Mouse (Mus musculus): ENCODE data around the gene Cyct.

DNA sequence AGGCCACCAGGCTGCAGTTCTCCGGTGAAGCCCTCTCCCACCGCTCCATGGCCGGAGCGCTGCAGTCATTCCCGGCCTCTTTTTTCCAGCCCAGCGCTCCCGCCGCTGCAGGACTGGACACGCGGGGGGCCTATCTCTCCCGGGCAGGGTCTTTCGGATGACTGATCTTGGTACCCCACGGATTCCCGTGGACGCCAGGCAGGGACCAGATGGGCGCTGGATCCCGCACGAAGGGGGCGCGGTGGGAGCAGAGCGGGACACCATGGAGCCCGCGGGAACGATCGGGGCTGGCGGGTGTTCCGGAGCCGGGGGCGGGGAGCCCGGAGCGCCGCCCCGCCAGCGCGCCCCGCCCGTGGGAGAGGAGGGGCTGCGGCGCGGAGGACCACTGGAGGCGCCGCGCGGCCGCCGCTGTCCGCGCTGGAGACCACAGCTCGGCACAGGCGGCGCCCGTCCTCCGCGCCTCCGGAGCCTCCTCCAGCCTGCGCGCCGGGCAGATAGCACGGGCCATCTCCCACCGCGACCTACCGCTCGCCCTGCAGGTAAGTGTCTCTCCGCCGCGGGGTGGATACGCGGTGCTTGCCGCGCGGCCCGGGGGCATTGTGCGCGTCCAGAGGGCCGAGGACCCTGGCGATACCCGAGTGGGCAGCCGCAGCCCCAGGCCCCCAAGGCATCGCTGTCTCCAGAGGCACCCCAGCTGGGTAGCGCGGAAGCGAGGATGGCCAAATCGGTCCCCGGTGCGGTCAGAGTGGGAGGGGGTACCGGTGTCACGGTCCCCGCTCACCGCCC lies 46.1 kb upstream of the Cyct start, which contains the start of gene Osbpl6:
- TF ChIP-seq CTCF (IDR thresholded peaks at IDR 0.05; ENCODE audit: insufficient read depth, low read length) (no peak), POLR2A (IDR thresholded peaks at IDR 0.05; ENCODE audit: borderline replicate concordance, extremely low read depth, low read depth, low read length) (peak; percentile 46; the same call in 1 of the 2 replicates)

Data from lung, adult 2 months (tissue).